Mouse (Mus musculus) small intestine, adult 2 months (tissue): ENCODE data around the gene Pde4b.

Source experiments
- CTCF ChIP-seq: fragments of 200-500 bp; IDR thresholded peaks from 2 replicates; pipeline ENCODE4 v1.5.1; 2012; ENCODE audit warnings: low read depth, mild to moderate bottlenecking, control low read depth, inconsistent platforms, low read length, moderate library complexity, mixed read lengths; ENCODE audit not compliant: insufficient replicate concordance, insufficient read length; ENCODE audit errors: extremely low read depth
- POLR2A ChIP-seq: fragments of 200-500 bp; IDR thresholded peaks from 2 replicates; pipeline ENCODE4 v1.6.1; 2012; ENCODE audit warnings: low read depth, mild to moderate bottlenecking, control low read depth, inconsistent platforms, low read length, moderate library complexity

- TF ChIP-seq POLR2A = no peak
- no peak for TF ChIP-seq CTCF
Observed at GRCm38 (mm10) chr4:102511511-102511910, 424.2 kb downstream of the Pde4b start.
